Mouse (Mus musculus): ENCODE results near the gene Timm29. TPM values are rescaled to one million over a fixed set of nuclear protein-coding genes. Genes with fewer than 3 reads are reported as not detected.

The Timm29 gene
- total RNA-seq, 2 experiments from 2014 or later, result 55.6 to 57.3 TPM

DNA sequence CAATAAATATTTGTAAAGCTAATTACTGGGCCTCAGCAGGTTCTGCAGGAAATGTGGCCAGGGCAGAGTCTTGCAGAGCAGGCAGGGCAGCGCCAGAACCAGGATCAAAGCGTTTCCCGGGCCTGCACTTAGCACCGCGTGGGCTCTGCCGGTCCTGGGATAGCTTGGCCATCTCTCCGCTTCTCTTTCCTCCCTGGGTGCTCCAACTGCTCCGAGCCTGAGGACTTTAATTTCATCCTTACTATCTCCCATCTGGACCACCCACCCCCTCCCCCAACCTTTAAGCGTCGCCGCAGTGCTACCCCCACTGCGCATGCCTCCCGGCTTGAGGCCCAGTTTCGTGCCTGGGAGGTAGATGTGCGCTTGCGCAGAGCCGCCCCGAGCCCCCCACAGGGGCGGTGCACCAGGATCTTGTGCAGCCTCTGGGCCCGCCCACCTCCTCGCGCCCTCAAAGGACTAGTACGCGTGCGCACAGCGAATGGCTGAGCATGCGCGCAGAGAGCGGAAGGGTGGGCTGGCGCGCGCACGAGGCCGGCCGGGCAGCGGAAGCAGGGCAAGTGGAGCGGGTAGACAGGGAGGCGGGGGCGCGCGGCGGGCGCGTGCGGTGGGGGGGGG lies 23.2 kb downstream of the Timm29 start, which contains the start of gene Smarca4:
Gene Smarca4 (plus strand): TSS at position 553 of the 615 bp plus-strand sequence.
- peak; percentile 99 for DNase-seq (ENCODE audit: low spot score in 2 of 2)

GRCm38 (mm10) chr9:21616232-21616781 lies 23.8 kb downstream of the Timm29 start:
- peak; percentile 75 to 80 for DNase-seq (ENCODE audit: low spot score in 2 of 2)

DNA sequence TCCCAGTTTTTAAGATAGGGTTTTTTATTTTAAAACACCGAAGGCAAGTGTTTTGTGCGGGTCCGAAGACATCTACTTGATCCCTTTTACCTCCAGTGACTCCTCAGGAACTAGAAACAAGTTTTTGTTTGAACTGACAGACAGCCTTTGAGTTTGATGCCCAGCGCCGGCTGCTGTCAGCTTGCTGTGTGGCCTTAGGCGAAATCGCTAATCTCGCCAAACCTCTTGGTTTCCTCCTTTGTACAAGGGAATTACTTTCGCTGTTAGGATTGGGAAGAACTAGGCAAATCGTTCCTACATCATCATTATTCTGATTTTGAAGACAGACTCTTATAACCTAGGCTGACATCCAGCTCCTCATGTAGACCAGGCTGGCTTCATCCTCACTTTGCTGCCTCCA lies 24.5 kb downstream of the Timm29 start:
- no peak for DNase-seq (ENCODE audit: low spot score in 2 of 2)

GRCm38 (mm10) chr9:21620229-21620628 lies 27.7 kb downstream of the Timm29 start:
- no peak for DNase-seq (ENCODE audit: low spot score in 2 of 2)

DNA sequence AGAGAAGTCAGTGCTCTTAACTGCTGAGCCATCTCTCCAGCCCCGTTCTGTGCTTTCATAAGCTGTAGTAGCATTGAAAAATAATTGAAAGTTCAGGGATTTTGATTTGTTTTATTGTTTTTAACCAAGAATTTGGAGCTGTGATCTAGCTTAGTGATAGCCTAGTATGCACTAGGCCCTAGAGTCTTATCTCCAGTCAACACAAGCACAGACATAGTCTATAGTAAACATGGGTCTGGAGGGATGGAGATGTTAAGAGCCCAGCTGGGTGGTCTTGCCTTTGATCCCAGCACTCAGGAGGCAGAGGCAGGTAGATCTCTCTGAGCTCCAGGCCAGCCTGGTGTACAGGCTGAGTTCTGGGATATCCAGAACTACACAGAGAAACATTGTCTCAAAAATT lies 30.2 kb downstream of the Timm29 start:
- DNase-seq (ENCODE audit: low spot score in 2 of 2), result no peak

- DNase-seq (ENCODE audit: low spot score in 2 of 2), result no peak
These were observed 33.1 kb downstream of the Timm29 start for GRCm38 (mm10) chr9:21625342-21626339.

GRCm38 (mm10) chr9:21626571-21626970 lies 34.0 kb downstream of the Timm29 start:
- no peak for DNase-seq (ENCODE audit: low spot score in 2 of 2)

GRCm38 (mm10) chr9:21627145-21627795 lies 34.7 kb downstream of the Timm29 start:
- no peak for DNase-seq (ENCODE audit: low spot score in 2 of 2)

- no peak for DNase-seq (ENCODE audit: low spot score in 2 of 2)
These were observed 38.2 kb downstream of the Timm29 start for GRCm38 (mm10) chr9:21630673-21631072.

GRCm38 (mm10) chr9:21633106-21633505 lies 40.6 kb downstream of the Timm29 start:
- DNase-seq (ENCODE audit: low spot score in 2 of 2), result no peak

DNA sequence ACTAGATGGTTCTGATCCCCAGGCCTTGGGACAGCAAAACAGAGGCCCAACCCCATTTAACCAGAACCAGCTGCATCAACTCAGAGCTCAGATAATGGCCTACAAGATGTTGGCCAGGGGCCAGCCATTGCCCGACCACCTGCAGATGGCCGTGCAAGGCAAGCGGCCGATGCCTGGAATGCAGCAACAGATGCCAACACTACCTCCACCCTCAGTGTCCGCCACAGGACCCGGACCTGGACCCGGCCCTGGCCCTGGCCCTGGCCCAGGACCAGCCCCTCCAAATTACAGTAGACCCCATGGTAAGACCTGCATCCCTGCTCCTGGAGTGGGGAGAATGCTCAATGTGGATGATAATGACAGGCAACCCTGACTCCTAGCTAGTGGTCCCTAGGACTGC lies 43.1 kb downstream of the Timm29 start:
- no peak for DNase-seq (ENCODE audit: low spot score in 2 of 2)

GRCm38 (mm10) chr9:21639031-21639430 lies 46.5 kb downstream of the Timm29 start:
- DNase-seq (ENCODE audit: low spot score in 2 of 2), result no peak

Small RNA genes lying within 50 kb of the gene (microRNA-seq; reads per million reads assigned to microRNA genes)
- gene Mir1946b, result not detected

Other genes starting within 250 kb of the Timm29 start
- 100 to 1,000 TPM; 107 to 118 TPM for gene Ilf3, start 224.9 kb upstream of the Timm29 start, total RNA-seq (2021)
- gene Qtrt1, start 180.9 kb upstream of the Timm29 start, total RNA-seq (2021), result 10 to 100 TPM; 34.0 to 35.3 TPM
- gene Dnm2, start 167.8 kb upstream of the Timm29 start, total RNA-seq (2021), result 100 to 1,000 TPM; 111 to 116 TPM
- gene Tmed1, start 82.5 kb upstream of the Timm29 start, total RNA-seq (2021), result 10 to 100 TPM; 37.3 to 37.8 TPM
- gene AB124611, start 66.5 kb upstream of the Timm29 start, total RNA-seq (2021), result 1 to 10 TPM; 3.7 to 5.0 TPM
- 10 to 100 TPM; 71.4 to 83.9 TPM for gene Carm1, start 45.8 kb upstream of the Timm29 start, total RNA-seq (2021)
- gene Yipf2, start 106 bp downstream of the Timm29 start, total RNA-seq (2021), result 10 to 100 TPM; 27.2 to 28.4 TPM
- 10 to 100 TPM; 86.1 to 94.8 TPM for gene Smarca4, start 23.4 kb downstream of the Timm29 start, total RNA-seq (2021)
- 10 to 100 TPM; 26.7 to 31.9 TPM for gene Ldlr, start 130.8 kb downstream of the Timm29 start, total RNA-seq (2021)
- gene Spc24, start 167.6 kb downstream of the Timm29 start, total RNA-seq (2021), result 10 to 100 TPM; 19.6 to 22.8 TPM
- gene Kank2, start 206.0 kb downstream of the Timm29 start, total RNA-seq (2021), result 10 to 100 TPM; 52.5 to 57.4 TPM
- 1 to 10 TPM; 1.3 to 7.3 TPM for gene Angptl8, start 242.8 kb downstream of the Timm29 start, total RNA-seq (2021)